Mouse (Mus musculus) brain, adult 2 months (tissue): ENCODE measurements around the gene Olfr592.
"Not testable (repeated sequence)": the region's sequence is repeated elsewhere in the genome, so short reads cannot be mapped to it uniquely, and the experiment has no call there.

Source experiments
- DNase-seq: peaks from one replicate; pipeline ENCODE4 v3.0.0; 2011; ENCODE audit warnings: low read depth, low spot score

The Olfr592 gene

GRCm38 (mm10) chr7:103184503-103184902 lies at the start of gene Olfr592:
Gene Olfr592, plus strand, starts transcription at chr7:103184803.
- DNase-seq, result not testable (repeated sequence)

- DNase-seq, result no peak
Measured at GRCm38 (mm10) chr7:103140579-103140978, 44.0 kb upstream of the Olfr592 start, which contains the start of gene Olfr588-ps1. Gene Olfr588-ps1, plus strand, starts transcription at chr7:103140879.

GRCm38 (mm10) chr7:103156256-103156655 lies 28.3 kb upstream of the Olfr592 start, which contains the start of gene Olfr589:
Gene Olfr589, minus strand, starts transcription at chr7:103156356.
- DNase-seq, result no peak

GRCm38 (mm10) chr7:103169697-103170096 lies 14.9 kb upstream of the Olfr592 start:
- no peak for DNase-seq

GRCm38 (mm10) chr7:103178240-103178639 lies 6.4 kb upstream of the Olfr592 start, which contains the start of gene Olfr591:
Gene Olfr591, minus strand, starts transcription at chr7:103178340.
- no peak for DNase-seq

- no peak for DNase-seq
Measured at GRCm38 (mm10) chr7:103211562-103211961, 27.0 kb downstream of the Olfr592 start, which contains the start of gene Olfr593. Gene Olfr593, plus strand, starts transcription at chr7:103211862.

GRCm38 (mm10) chr7:103212050-103212449 lies 27.4 kb downstream of the Olfr592 start:
- not testable (repeated sequence) for DNase-seq

- DNase-seq, result no peak
Measured at GRCm38 (mm10) chr7:103216696-103217095, 32.1 kb downstream of the Olfr592 start, which contains the start of gene Olfr594. Gene Olfr594, plus strand, starts transcription at chr7:103216996.
